Mouse (Mus musculus): ENCODE measurements around the gene Tmem170b. TPM values are rescaled to one million over a fixed set of nuclear protein-coding genes. Genes with fewer than 3 reads are reported as not detected.

Tmem170b gene
- polyA plus RNA-seq, 1 experiment from 2014 or later, result 26.6 TPM

Other genes starting within 250 kb of the Tmem170b start
- 16.4 and 17.0 TPM in 2 replicates for gene Nedd9, start 118.5 kb upstream of the Tmem170b start, polyA plus RNA-seq (2016; fragmentation: Nextera tagmentation; extraction: Ambion mirVana)
- gene Adtrp, start 241.8 kb downstream of the Tmem170b start, polyA plus RNA-seq (2016; fragmentation: Nextera tagmentation; extraction: Ambion mirVana), result not detected in 2 replicates

All from midbrain, embryonic 12.5 days (tissue).